Mouse (Mus musculus): ENCODE results near the gene Gm11444. TPM values are rescaled to one million over a fixed set of nuclear protein-coding genes. Genes with fewer than 3 reads are reported as not detected.

Gm11444 gene
- total RNA-seq, 1 experiment = not detected

DNA sequence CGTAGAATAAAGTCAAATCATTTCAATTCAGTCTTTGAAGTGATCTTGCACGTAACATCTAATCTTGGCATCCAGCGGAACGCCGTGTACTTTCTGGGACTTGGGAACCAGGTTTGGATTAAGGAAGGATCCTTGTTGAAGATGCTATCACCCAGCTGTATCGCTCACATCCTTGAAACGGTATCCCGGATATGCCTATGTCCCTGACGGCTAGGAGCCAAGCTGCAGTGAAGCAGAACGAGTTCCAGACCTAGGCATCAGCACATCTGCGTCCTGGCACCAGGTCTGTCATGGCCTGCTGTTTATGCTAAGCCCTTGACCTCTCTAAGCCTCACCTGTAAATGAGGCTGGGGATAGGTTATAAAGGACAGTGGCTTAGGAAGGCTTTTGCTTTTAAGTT, 49.8 kb downstream of the Gm11444 start:
- Histone ChIP-seq H3K4me1 (ENCODE audit: control insufficient read depth in 2 of 2, insufficient read depth in 2 of 2, low read length in 2 of 2, poor library complexity in 1 of 2) (no peaks in the 10 kb centered on the region), H3K9ac (ENCODE audit: insufficient read depth, low read depth, low read length, poor library complexity, severe bottlenecking) (no peak overlapping the region), H3K27ac (ENCODE audit: insufficient read depth, low read depth, low read length, poor library complexity, severe bottlenecking) (no peak overlapping the region), H3K36me3 (ENCODE audit: control insufficient read depth, insufficient read depth, low read length, poor library complexity, severe bottlenecking) (no peaks in the 10 kb centered on the region), H3K4me3 (ENCODE audit: insufficient read depth in 1 of 2, low read depth in 1 of 2, low read length in 2 of 2, poor library complexity in 1 of 2, severe bottlenecking in 1 of 2) (no peak overlapping the region), H3K9me3 (ENCODE audit: control insufficient read depth, insufficient read depth, low read depth, low read length) (no peaks in the 10 kb centered on the region)
- no peak for TF ChIP-seq ZNF384 (IDR thresholded peaks at IDR 0.05; ENCODE audit: low read depth, low read length)
- TF ChIP-seq MAFK (IDR thresholded peaks at IDR 0.05; ENCODE audit: insufficient read depth, low read depth, low read length) = no peak
- no peak for TF ChIP-seq HCFC1 (IDR thresholded peaks at IDR 0.05; ENCODE audit: borderline replicate concordance, insufficient read depth, low read length)
- no peak for TF ChIP-seq CHD2 (IDR thresholded peaks at IDR 0.05; ENCODE audit: low read depth, low read length)
- no peak for TF ChIP-seq ZC3H11A (IDR thresholded peaks at IDR 0.05; ENCODE audit: borderline replicate concordance, low read depth, low read length)
- DNase-seq (ENCODE audit: low read depth, low spot score) = no peak
- in situ Hi-C loops (cut with MboI; ENCODE audit: low sequenced_read_pairs in 2 of 2, unreplicated experiment in 2 of 2) = no loop called here

DNA sequence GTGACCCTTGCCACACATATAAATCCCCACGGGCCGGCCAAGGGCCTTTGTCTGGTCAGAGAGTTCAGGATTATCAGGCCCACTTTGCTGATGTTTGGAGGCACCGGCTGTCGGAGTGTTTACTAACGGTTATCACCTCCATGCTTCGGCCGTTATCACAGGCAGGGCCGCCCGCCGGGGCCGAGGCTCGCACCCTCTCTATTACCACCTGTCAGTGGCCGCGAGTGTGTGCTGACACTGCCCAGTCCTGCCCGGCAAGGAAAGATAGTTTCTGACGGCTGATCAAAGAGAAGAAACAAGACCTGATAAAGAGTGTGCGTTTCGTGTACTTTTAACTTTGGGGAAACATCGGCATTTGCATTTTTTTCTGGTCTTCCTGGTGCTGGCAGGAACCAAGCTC, 50.3 kb downstream of the Gm11444 start:
- Histone ChIP-seq H3K9me3 (ENCODE audit: control insufficient read depth, insufficient read depth, low read depth, low read length) (no peaks in the 10 kb centered on the region), H3K4me3 (ENCODE audit: insufficient read depth in 1 of 2, low read depth in 1 of 2, low read length in 2 of 2, poor library complexity in 1 of 2, severe bottlenecking in 1 of 2) (no peak overlapping the region), H3K27ac (ENCODE audit: insufficient read depth, low read depth, low read length, poor library complexity, severe bottlenecking) (no peak overlapping the region), H3K4me1 (ENCODE audit: control insufficient read depth in 2 of 2, insufficient read depth in 2 of 2, low read length in 2 of 2, poor library complexity in 1 of 2) (no peaks in the 10 kb centered on the region), H3K9ac (ENCODE audit: insufficient read depth, low read depth, low read length, poor library complexity, severe bottlenecking) (no peak overlapping the region), H3K36me3 (ENCODE audit: control insufficient read depth, insufficient read depth, low read length, poor library complexity, severe bottlenecking) (no peaks in the 10 kb centered on the region)
- in situ Hi-C loops (cut with MboI; ENCODE audit: low sequenced_read_pairs in 2 of 2, unreplicated experiment in 2 of 2) = no loop called here
- TF ChIP-seq MAFK (IDR thresholded peaks at IDR 0.05; ENCODE audit: insufficient read depth, low read depth, low read length) (no peak), ZNF384 (IDR thresholded peaks at IDR 0.05; ENCODE audit: low read depth, low read length) (no peak), CHD2 (IDR thresholded peaks at IDR 0.05; ENCODE audit: low read depth, low read length) (no peak), ZC3H11A (IDR thresholded peaks at IDR 0.05; ENCODE audit: borderline replicate concordance, low read depth, low read length) (no peak), HCFC1 (IDR thresholded peaks at IDR 0.05; ENCODE audit: borderline replicate concordance, insufficient read depth, low read length) (no peak)
- no peak for DNase-seq (ENCODE audit: low read depth, low spot score)

DNA sequence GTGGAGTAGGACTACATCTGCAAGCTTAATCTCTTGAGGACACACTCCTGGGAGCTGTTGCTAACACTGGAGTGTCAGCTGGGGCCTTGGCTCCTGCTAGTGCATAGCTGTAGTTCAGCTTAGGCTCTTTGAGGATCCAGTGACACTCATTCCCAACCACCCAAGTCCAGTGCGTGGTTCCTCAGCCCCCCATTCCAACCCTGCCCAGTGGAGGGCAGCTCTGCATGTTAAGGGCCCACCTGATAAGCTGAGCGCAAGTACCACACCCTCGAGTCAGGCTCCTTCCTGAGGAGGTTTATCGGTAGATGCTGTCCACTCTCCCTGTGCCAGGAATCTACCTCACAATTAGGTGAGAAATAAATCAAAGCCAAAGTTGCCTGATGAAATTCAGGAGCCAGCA, 50.7 kb downstream of the Gm11444 start:
- no peak for DNase-seq (ENCODE audit: low read depth, low spot score)
- Histone ChIP-seq H3K9me3 (ENCODE audit: control insufficient read depth, insufficient read depth, low read depth, low read length) (no peaks in the 10 kb centered on the region), H3K9ac (ENCODE audit: insufficient read depth, low read depth, low read length, poor library complexity, severe bottlenecking) (no peak overlapping the region), H3K4me3 (ENCODE audit: insufficient read depth in 1 of 2, low read depth in 1 of 2, low read length in 2 of 2, poor library complexity in 1 of 2, severe bottlenecking in 1 of 2) (no peak overlapping the region), H3K36me3 (ENCODE audit: control insufficient read depth, insufficient read depth, low read length, poor library complexity, severe bottlenecking) (no peaks in the 10 kb centered on the region), H3K4me1 (ENCODE audit: control insufficient read depth in 2 of 2, insufficient read depth in 2 of 2, low read length in 2 of 2, poor library complexity in 1 of 2) (no peaks in the 10 kb centered on the region), H3K27ac (ENCODE audit: insufficient read depth, low read depth, low read length, poor library complexity, severe bottlenecking) (no peak overlapping the region)
- in situ Hi-C loops (cut with MboI; ENCODE audit: low sequenced_read_pairs in 2 of 2, unreplicated experiment in 2 of 2) = no loop called here
- TF ChIP-seq HCFC1 (IDR thresholded peaks at IDR 0.05; ENCODE audit: borderline replicate concordance, insufficient read depth, low read length) (no peak), ZNF384 (IDR thresholded peaks at IDR 0.05; ENCODE audit: low read depth, low read length) (no peak), MAFK (IDR thresholded peaks at IDR 0.05; ENCODE audit: insufficient read depth, low read depth, low read length) (no peak), ZC3H11A (IDR thresholded peaks at IDR 0.05; ENCODE audit: borderline replicate concordance, low read depth, low read length) (no peak), CHD2 (IDR thresholded peaks at IDR 0.05; ENCODE audit: low read depth, low read length) (no peak)

Other genes with a start within 250 kb of the Gm11444 start
- 0.48 and 0.80 TPM in 2 replicates for gene Tbx2, start 17.8 kb downstream of the Gm11444 start, total RNA-seq (2012; rRNA removed)
- 0.76 and 0.85 TPM in 2 replicates for gene Tbx4, start 36.1 kb upstream of the Gm11444 start, total RNA-seq (2012; rRNA removed)